Mouse (Mus musculus) c-Kit-positive CD71-positive TER-119-positive erythroid progenitor cells, embryonic 14.5 days (primary cell): ENCODE results near the gene Mrvi1.
"Not testable (repeated sequence)": the region's sequence is repeated elsewhere in the genome, so short reads cannot be mapped to it uniquely, and the experiment has no call there.

Source experiments
- DNase-seq: peaks from one replicate; pipeline ENCODE4 v3.0.0-alpha.2; 2013; ENCODE audit warnings: low spot score

The Mrvi1 gene

DNA sequence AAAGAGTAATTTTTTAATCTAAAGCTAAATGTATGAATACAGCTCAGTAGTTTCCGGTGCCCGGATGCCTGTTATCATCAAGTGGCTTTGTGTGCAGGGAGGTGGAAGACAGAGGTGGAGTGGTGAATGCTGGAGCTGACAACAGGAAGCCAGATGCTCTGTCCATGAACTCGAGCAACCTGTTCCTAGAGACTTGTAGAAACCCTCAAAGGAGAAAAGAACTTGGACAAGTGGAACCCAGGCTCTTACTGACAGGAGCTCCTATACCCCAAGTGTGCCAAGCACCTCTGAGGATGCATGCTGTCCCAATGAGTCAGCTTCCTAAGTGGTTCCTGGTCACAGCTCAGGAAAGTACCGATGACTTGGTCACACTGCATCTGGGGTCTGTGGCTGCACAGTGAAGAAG, 41.1 kb downstream of the Mrvi1 start:
- DNase-seq = no peak

DNA sequence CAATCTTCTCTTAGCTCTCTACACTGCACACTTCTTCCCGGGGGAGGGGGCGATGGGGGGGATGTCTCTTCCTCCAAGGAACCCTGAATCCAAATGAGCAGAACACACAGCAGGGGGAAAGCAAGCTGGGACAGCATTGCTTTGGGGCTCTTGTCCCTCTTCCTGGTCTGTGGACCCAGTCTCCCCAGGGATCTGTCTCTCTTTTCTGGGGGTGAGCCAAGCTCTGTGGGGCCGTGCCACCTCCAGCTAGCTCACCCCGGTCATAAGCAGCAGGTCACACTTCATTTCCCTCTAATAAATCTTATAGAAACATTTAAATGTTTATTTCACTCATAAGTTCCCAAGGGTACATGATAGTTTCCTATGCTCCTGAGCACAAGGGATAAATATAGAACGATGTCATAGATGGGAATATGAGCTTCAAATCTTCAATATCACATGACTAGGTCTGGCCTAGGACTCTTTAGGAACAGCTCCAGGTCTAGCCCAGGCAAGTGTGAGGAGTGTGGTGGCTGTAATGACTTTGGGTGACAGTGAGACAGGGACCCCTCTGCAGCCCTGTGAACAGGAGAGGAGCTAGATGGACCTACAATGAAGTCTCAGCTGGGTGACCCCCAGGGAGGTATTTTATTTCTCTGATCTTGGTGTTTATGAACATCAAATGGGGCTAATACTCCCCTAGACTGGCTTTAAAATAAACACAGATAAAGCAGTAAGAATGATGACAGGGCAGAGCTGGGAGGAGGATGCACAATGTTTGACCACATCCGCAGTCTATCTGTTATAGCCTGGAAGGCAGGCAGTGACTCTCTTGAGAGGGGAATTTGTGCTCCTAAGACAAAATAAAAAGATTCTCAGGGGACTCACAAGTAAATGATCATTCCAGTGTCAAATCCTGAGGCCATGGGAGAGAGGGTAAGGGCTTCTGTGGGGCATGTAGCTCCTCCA, 46.2 kb downstream of the Mrvi1 start:
- no peak for DNase-seq

DNA sequence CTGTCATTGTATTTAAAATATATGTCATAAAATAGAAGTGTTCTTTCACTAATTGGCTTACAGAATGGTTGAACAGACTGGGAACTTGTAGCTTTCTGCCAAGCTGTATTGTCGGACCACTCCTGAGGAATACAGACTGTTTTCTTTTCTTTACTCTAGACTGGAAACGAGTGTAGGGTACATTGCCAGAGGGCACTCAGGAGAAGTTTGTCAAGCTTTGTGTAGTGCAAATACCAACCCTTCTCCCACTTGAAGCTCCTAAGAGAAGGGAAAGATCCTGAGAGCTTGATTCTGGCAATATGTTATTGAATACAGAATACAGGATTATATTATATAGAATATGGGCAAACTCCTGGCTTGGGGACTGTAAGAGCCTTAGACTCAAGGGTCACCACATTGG, 48.3 kb downstream of the Mrvi1 start:
- DNase-seq = no peak

DNA sequence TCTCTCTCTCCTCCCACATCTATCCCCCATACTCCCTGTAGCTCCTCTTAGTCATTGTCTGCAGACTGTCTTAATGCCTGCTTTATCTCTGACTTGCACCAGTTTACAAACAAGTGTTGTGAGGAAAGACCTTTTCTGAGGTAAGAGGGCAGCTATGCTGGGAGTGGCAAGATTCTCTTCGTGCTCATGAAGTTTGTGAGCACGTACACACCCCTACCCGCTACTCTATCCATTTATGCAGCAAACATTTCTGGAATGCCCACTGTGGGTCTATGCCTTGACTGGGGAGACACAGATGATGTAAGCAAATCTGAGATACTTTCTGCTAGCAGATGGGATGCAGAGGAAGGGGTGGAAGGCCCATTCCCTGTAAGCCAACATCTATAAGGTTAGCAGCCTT, 48.9 kb downstream of the Mrvi1 start:
- DNase-seq = no peak

DNA sequence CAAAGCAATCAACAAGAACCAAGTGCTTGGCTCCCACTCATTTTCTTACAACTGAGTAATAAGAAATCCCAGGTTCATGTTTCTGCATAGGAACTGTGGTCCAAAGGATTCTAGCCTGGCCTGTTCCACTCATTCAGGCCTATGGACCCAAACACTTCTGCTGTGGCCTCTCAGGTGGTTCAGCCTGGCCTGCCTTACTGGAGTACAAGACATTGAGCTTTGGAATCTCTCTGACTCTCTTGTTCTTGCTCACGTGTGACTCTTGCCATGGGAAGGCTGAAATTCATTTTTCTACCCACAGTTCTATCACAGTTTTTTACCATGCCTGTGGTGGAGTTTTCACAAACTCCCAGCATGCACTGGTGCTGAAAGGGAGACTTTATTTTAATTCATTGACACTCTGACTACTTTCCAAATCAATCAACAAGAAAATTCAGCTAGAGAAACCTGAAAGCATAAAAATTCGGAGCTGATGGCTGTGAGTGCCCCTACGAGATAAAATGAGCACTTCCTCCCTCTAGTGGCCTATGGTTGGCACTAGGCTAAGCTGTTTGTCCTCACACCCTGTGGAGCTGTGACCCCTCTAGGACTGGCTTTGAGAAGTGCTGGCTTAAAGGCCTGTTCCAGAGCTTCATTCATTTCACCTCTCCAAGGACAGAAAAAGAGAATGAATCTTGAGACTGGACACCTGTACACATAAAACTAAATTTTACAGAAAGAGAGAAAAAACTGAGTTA, 52.0 kb downstream of the Mrvi1 start:
- peak; percentile 78 for DNase-seq

DNA sequence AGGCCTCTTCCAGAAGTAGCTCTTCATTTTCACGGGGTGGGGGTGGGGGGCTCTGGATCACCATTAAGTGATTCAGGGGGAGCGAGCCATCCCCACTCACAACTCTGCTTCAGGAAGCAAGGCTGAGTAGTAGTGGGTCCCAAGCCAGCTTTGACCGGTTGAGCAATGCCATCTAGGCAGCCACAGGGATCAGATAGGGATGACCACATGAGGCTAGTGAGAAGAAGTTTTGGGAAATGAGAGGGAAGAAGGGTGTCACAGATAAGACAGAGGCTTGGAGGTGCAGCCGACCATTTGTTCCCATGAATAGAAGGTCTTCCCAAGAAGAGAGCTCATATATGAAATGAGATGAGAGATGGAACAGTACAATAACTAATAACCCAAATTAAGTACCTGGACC, 55.7 kb downstream of the Mrvi1 start:
- no peak for DNase-seq

DNA sequence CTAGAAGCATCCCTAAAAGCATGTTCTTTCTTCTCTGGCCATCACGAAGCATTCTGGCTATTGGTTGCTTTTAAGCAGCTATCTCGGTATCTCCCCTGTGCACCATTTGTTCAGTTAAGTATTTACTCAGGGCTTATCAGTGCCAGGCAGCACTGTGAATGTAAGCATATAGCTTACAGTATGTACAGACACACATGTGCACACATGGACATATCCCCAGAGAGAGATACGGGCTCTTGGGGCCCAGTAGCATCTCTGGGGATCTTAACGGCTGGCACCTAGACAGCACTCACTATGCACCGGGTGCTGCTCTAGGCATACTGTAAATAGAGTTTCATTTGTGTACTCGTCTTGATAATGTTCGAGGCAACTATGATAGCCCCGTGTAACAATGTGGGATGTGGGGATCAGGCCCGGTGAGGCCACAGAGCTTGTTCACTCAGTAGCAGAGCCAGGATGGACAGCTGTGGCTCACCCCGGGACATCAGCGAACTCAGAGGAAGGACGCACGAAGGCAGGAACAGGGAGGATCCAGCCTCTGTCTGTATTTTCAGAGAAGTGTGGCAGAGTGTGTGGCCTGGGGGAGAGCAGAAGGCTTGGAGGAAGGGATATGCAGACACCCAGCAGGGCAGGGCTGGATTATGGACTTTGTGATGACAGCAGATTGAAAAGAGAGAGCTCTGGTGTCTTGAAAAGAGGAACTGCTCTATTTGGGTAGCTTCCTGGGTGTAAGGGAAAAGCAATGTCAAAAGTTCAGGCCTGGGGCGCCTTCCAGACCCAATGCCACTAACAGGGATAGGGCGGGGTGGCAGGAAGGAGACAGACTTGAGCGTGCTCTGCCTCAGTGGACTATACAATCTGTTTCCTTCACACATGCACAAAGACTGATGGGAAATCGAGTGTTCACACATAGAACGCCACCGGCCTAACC, 61.7 kb downstream of the Mrvi1 start:
- DNase-seq = peak; percentile 90

DNA sequence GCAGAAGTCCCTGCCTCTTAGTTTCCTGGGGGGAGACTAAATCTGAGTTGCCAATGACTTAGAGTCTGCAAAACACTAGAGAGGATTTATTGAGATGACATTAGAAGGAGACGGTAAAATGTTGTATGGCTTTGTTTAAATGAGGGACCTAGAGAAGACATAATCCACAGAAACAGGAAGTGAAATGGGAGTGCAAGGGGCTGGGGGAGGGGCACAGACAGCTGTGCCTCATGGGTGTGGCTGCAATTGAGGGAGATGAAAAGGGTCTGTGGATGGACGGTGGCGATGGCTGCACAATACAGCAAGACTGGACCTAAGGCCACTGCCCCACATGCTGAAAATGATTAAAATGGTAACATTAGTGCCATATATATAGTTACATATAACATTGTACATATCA, 62.5 kb downstream of the Mrvi1 start:
- no peak for DNase-seq

DNA sequence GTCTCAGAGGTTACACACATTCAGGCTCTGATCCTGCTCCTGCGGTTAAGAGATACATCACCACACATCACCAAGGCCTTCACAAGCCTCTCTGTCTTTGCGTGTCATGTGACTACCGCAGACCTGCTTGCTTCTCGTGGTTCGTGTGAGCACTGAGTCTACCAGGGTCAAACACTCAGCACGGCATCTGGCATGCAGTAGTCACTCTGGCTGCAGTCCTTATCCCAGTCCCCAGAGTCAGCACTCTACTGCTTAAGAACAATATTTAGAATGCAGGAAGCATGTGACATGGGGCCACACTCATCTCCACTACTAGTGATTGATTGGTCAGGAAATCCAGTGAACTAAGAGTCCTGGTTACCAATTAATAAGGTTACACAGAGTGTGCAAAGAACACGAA, 66.3 kb downstream of the Mrvi1 start:
- no peak for DNase-seq

DNA sequence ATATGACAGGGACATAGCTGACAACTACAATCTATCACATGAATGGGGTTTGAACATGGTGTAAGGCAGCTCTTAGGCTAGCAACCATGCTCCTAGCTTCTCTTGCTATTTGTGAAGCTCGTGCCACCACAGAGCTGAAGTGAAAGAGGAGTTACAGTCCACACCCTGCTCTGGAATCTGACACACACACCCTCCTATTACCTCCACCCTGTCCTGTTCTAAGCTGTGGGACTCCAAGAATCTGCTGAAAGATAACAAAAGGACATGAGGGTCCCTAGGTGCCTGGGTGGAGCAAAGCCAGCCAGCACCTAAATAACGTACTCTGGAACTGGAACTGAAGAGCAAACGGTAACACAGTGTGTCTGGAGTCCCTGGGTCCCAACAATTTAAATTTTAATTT, 67.7 kb downstream of the Mrvi1 start:
- DNase-seq = peak; percentile 83

DNA sequence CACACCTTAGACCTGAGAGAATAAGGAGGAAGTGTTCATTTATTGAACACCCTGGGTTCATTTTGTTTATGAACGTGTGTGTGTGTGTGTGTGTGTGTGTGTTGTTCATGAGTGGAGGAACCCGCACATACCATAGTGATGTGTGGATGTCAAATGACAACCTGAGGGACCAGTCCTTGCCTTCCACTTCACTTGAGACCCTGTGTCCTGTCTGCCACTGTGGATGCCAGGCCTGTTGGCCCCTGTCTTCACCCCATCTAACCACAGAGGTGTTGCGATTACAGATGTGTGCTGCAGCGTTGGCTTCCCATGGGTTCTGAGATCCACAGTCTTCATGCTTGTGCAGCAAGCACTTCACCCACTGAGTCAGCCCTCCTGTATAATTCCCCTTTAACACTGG, 68.5 kb downstream of the Mrvi1 start:
- no peak for DNase-seq

DNA sequence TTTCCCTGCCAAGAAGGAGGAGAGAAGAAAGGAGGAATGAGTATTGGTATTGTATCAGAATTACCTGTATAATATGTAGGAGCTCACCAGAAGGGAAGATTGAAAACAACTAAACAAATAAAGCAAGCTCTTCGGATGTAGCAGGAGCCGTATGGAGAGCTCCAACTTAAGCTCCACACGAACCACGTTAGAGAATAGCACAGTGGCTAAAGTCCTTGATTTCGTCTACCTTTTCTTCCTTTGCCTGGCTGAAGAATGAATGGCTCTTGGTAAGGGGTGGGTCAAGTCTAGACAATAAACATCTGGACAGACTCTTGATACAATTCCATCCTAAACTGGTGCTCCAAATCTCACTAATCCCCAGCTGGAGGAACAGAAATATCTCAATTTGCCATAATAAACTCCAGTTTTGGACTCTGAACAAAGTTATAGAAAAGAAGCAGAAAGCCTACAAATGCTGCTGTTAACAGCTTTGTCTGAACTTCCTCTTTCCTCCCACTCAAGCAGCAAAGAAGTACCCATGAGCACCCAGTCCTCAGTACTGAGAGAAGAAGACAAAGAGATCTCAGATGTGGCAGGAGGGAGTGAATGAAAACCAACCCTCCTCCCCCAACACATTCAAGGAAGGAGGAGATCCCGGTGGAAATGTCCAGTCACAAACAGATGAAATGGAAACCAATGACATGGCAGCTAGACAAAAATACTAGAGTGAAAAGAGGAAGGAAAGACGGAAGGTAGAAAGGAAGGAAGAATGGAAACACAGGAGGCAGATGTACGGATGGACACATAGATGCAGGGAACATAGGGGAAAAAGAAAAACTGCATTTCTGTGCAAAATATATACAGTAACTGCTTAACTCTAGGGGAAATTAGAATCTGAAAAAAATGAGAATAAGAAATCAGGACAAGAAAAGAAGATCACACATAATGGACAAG, 73.8 kb downstream of the Mrvi1 start:
- no peak for DNase-seq

DNA sequence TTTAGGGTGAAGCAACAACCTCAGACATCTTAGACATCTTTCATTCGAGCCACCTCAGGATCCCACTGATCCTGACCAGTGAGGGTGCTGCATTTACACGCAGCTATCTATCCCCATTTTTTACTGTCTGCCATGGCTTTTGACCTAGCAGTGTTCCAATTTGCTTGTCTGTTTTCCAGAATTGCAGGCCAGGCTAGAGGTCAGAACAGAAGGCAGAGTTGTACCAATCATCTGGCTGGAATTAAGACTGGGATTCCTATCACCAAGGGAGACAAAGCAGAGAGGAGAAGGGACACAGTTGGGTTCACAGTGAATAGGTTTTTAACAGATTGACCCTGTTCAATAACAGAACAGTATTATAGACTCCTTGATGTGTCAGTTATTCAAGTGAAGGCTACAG, 75.7 kb downstream of the Mrvi1 start:
- DNase-seq = no peak

DNA sequence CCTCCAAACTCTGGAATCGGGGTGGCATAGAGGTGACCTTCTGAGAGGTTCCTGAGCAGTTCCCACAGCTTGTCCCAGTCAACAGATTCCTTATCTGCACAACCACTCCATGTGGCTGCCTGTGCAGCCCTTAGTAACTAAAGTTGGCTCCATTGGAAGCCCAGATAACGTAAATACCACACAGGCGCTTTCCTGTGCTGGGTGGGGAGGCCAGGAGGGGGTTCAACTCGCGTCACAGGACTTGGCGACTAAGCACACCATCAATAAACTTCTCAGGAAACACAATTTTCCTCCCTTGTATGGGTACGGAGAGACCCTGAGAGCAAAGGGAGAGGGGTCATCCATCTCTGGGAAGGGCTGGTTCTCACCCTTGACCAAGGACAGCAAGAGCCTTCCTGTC, 79.0 kb downstream of the Mrvi1 start:
- no peak for DNase-seq

DNA sequence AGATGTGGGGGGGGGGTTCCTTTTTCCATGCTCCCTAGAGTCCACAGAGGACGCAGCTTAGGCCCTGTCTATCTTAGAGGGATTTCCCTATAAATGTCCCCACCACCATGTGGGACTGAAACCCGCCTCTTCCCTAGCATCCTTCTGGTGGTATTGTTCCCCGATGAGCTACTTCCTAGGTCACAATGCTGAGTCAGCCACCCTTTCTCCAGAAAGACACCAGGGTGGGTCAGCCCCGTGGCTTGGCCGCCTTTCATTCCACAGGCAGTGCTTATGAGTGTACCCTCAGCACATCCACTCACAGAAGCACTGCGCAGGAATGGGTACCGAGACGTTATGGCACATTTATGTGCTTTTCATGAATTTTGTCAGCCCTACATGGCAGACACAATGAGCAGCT, 85.1 kb downstream of the Mrvi1 start:
- DNase-seq = no peak

DNA sequence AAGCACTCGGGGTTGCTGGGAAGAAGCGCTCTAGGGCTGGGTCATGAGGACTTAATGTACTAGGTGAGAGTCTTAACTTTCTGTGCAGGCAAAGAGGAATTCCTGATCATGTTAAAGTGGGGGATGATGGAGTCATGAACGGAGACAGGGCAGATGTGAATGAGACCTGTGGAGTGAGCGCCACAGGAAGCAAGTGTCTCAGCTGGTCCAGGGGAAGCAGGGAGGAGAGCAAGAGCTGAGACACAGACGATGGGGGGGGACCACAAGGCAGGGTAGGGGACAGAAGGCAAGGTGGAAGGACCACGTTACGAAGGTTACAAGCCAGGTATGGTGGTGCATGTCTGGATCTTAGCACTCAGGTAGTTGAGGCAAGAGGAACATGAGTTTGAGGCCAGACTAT, 85.8 kb downstream of the Mrvi1 start:
- DNase-seq = no peak

DNA sequence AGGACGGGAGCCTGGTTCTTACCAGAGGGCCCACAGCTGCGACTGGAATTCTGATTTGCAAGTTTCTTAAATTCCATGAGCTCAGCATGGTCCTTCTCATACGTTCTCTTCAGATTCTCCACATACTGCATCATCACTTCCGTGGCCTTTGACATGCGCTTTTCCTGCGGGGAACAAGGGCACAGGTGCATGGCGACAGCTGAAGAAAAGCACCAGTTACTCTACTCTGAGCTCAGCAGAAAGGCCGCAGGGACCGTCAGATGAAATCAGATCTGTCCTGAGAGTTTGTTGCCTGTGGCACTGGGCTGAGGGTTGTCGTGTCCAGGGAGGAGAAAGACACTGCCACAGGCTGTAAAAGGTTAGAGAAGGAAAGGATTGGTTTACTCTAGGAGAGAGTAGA, 86.5 kb downstream of the Mrvi1 start:
- not testable (repeated sequence) for DNase-seq

DNA sequence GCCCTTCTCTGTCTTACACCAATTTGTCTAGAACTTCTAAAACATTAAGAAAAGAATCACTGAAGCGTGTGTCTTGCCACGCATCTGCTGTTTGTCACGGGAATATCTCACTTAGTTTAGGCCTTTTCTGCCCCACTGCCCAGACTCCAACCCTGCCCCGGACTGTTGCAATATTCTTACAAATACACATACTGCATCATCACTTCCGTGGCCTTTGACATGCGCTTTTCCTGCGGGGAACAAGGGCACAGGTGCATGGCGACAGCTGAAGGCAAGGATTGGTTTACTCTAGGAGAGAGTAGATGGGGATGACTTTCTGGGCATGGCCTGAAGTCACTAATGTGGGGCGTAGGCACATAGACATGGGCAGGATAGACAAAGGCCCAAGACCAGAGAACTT, 87.6 kb downstream of the Mrvi1 start:
- DNase-seq = no peak

DNA sequence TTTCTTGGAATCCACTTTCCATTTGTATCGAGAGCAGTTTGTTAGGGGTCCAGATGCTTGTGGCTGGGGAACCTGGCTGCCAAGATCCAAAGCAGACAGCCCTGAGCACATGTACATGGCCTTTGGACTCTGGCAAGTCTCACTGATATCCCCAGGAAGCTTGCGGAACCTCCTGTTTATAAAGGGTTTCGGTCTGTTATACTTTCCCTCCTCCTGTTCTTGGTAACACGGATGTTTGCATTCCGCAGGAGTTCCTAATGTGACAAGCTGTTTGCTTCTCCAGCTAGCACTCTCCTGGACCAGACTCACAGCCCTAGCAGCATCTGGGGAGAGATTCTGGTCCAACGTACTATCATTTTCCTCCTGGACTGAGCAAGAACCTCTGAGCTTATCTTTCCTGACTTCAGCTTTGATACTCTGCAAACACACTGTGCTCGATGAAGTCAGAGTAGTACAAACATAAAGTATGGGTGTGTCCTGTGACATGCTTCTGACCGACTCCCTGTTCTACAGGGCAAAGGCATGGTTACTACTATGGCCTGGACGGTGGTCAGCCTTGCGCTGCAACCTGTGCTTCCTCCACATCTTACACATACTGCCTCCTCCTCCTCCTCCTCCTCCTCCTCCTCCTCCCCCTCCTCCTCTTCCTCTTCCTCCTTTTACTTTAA, 88.2 kb downstream of the Mrvi1 start:
- DNase-seq = no peak

DNA sequence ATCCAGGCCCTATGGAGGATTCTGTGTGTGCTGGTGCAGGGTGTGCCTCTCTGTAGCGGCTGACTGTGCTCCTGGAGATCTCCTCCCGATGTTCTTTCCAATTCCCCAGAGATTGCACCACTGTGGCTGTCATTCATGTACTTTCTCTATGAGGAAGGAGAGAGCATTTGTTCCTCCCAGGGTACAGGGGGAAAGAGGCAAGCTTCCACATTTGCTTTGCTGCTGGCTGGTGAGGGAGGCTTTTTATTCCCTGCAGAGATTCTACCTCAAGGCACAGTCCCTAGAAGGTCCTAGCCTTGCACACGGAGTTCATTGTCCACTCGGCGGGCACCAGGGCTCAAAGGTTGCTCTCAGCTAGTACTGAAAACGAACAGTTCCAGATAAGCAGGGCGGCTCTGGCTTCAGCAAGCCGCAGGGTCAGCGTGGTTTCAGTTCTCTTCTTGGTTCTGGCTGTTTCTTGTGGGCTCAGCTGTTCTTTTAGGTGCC, 90.7 kb downstream of the Mrvi1 start:
- no peak for DNase-seq
